Mouse (Mus musculus) spleen, adult 2 months (tissue): ENCODE measurements around the gene Gcnt4.

ENCODE experiments used
- CTCF ChIP-seq: fragments of 200-500 bp; IDR thresholded peaks from 2 replicates; pipeline ENCODE4 v1.5.1; 2011; ENCODE audit warnings: mild to moderate bottlenecking, inconsistent platforms; ENCODE audit not compliant: insufficient read depth, insufficient read length, insufficient replicate concordance; ENCODE audit errors: extremely low read depth
- POLR2A ChIP-seq: fragments of 200-500 bp; IDR thresholded peaks from 2 replicates; pipeline ENCODE4 v1.6.1; 2011; ENCODE audit warnings: low read depth, low read length, inconsistent platforms

DNA sequence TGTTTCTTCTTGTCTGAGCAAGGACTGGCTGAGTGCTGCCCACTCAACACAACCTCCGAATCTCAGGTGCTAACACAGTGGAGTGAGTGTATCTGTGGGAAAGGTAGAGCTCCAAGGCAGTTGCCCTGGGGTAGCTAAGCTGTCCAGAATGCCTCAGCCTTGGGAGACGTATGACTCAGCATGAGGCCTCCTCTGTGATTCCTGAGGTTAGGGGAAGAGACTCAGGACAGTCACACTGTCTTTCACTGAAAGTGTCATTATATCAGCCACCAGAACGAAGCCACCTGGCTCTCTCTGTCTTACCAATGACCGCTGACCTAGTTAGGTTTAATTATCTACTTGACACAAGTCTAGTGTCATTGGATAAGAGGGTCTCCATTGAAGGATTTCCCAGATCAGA is 46.6 kb downstream of the Gcnt4 start:
- TF ChIP-seq POLR2A (no peak), CTCF (no peak)
